In genomic region chr19:21127079-21127745, GRCm38 (mm10) we compare ENCODE assay signal across 13 mouse cellular contexts.
A peak's percentile ranks its signal among the peaks of the same experiment; 100 is the strongest.
DNase-seq lines count a peak whose midpoint lies in the region; ATAC-seq and TF ChIP-seq lines count a peak whose summit lies in the region.
"Had no signal": no experiment of that assay in that cellular context is flagged by ENCODE, and none has a peak within 500 bp of the region (broad histone marks: within the 10 kb centered on the region; RNA-seq: fewer than 3 reads in every experiment).

No protein-coding gene starts in this region.

- H3K27me3 ChIP-seq in kidney, postnatal 0 days (ENCODE audit: insufficient read depth, low read length): no peaks in the 10 kb centered on the region
- H3K27me3 ChIP-seq in midbrain, embryonic 16.5 days (ENCODE audit: control insufficient read depth, insufficient read depth, low read depth, low read length): no peaks in the 10 kb centered on the region
- H3K27me3 ChIP-seq: heart, embryonic 13.5 days; liver, embryonic 15.5 days; neural tube, embryonic 13.5 days had no signal

- WGBS in kidney, postnatal 0 days: 73% methylated on average over 8 of the region's 8 CpGs
- 94% methylated on average over 8 of the region's 8 CpGs for WGBS in midbrain, embryonic 16.5 days

- H3K9ac ChIP-seq in kidney, postnatal 0 days (ENCODE audit: low read depth, low read length): no peak overlapping the region
- H3K9ac ChIP-seq in midbrain, embryonic 16.5 days (ENCODE audit: low read depth, low read length): no peak overlapping the region
- H3K9ac ChIP-seq: heart, embryonic 13.5 days; liver, embryonic 15.5 days; neural tube, embryonic 13.5 days had no signal

- H3K27ac ChIP-seq in layer of hippocampus, adult 2 months: peak overlapping the region; percentile 14; the same call in 1 of the 2 replicates
- H3K27ac ChIP-seq in kidney, postnatal 0 days: 0 out of 2 replicates have a peak overlapping the region, but pooled peaks have one; percentile 20
- no peak overlapping the region for H3K27ac ChIP-seq in midbrain, embryonic 16.5 days (ENCODE audit: low read length)
- H3K27ac ChIP-seq: heart, embryonic 13.5 days; liver, embryonic 15.5 days; neural tube, embryonic 13.5 days had no signal

- no peak for TF ChIP-seq CTCF in layer of hippocampus, adult 2 months (conservative IDR thresholded peaks at IDR 0.05)
- TF ChIP-seq CTCF in kidney, postnatal 0 days (IDR thresholded peaks at IDR 0.05; ENCODE audit: low read depth): no peak

- H3K36me3 ChIP-seq in kidney, postnatal 0 days (ENCODE audit: insufficient read depth, low read length): no peaks in the 10 kb centered on the region
- no peaks in the 10 kb centered on the region for H3K36me3 ChIP-seq in midbrain, embryonic 16.5 days (ENCODE audit: control insufficient read depth, insufficient read depth, low read length)
- H3K36me3 ChIP-seq: heart, embryonic 13.5 days; liver, embryonic 15.5 days; neural tube, embryonic 13.5 days had no signal

- no peak overlapping the region for H3K4me3 ChIP-seq in layer of hippocampus, adult 2 months
- no peak overlapping the region for H3K4me3 ChIP-seq in kidney, postnatal 0 days (replicated peaks; ENCODE audit: low read depth, low read length)
- no peak overlapping the region for H3K4me3 ChIP-seq in midbrain, embryonic 16.5 days (ENCODE audit: low read depth, low read length)
- H3K4me3 ChIP-seq: heart, embryonic 13.5 days; liver, embryonic 15.5 days; neural tube, embryonic 13.5 days had no signal

- H3K4me1 ChIP-seq in kidney, postnatal 0 days (replicated peaks; ENCODE audit: insufficient read depth, low read length): no peaks in the 10 kb centered on the region
- no peaks in the 10 kb centered on the region for H3K4me1 ChIP-seq in midbrain, embryonic 16.5 days (ENCODE audit: control insufficient read depth, insufficient read depth, low read length)
- H3K4me1 ChIP-seq: heart, embryonic 13.5 days; liver, embryonic 15.5 days; neural tube, embryonic 13.5 days had no signal

- H3K9me3 ChIP-seq in kidney, postnatal 0 days (replicated peaks; ENCODE audit: low read length): no peaks in the 10 kb centered on the region
- H3K9me3 ChIP-seq in midbrain, embryonic 16.5 days (replicated peaks; ENCODE audit: control insufficient read depth, low read length, poor library complexity, severe bottlenecking): no peaks in the 10 kb centered on the region
- H3K9me3 ChIP-seq: heart, embryonic 13.5 days; liver, embryonic 15.5 days; neural tube, embryonic 13.5 days had no signal

- no peak overlapping the region for H3K4me2 ChIP-seq in kidney, postnatal 0 days (ENCODE audit: low read length)
- no peak overlapping the region for H3K4me2 ChIP-seq in midbrain, embryonic 16.5 days (ENCODE audit: low read length)
- H3K4me2 ChIP-seq: heart, embryonic 13.5 days; liver, embryonic 15.5 days; neural tube, embryonic 13.5 days had no signal

- intact Hi-C loops in left cerebral cortex, postnatal 4 days (cut with DNase I): no loop called here

- no peak for DNase-seq in layer of hippocampus, adult 2 months (ENCODE audit: low spot score in 2 of 2)
- DNase-seq in layer of hippocampus, adult 9-10 months (ENCODE audit: low spot score): no peak
- peak; percentile 98 for DNase-seq in fat pad, adult 2 months (ENCODE audit: extremely low read depth, low read depth, low spot score)
- DNase-seq in kidney, postnatal 0 days (ENCODE audit: low spot score): peak; percentile 66
- no peak for DNase-seq in left cerebral cortex, postnatal 4 days
- DNase-seq: cerebellum, adult 2 months; right cerebral cortex, postnatal 25 days; thymus, postnatal 14 days had no signal

- ATAC-seq in kidney, postnatal 0 days (replicated peaks; ENCODE audit: low FRiP score, low read depth): no peak
- ATAC-seq in monocyte, adult 5-6 weeks (replicated peaks; ENCODE audit: insufficient number of reproducible peaks, low FRiP score, low TSS enrichment, poor library complexity, severe bottlenecking): peak; percentile 96
- no peak for ATAC-seq in midbrain, embryonic 16.5 days

Comparison
In these comparisons a context has a peak if more than half of its experiments do, and no peak if none do; other contexts are left out.
1. DNase-seq: peak in fat pad, adult 2 months (single experiment) and kidney, postnatal 0 days (single experiment); none in layer of hippocampus, adult 2 months (0 of 2), layer of hippocampus, adult 9-10 months (single experiment) and left cerebral cortex, postnatal 4 days (single experiment).